Mouse (Mus musculus): ENCODE measurements around the gene Ndufc1.

DNA sequence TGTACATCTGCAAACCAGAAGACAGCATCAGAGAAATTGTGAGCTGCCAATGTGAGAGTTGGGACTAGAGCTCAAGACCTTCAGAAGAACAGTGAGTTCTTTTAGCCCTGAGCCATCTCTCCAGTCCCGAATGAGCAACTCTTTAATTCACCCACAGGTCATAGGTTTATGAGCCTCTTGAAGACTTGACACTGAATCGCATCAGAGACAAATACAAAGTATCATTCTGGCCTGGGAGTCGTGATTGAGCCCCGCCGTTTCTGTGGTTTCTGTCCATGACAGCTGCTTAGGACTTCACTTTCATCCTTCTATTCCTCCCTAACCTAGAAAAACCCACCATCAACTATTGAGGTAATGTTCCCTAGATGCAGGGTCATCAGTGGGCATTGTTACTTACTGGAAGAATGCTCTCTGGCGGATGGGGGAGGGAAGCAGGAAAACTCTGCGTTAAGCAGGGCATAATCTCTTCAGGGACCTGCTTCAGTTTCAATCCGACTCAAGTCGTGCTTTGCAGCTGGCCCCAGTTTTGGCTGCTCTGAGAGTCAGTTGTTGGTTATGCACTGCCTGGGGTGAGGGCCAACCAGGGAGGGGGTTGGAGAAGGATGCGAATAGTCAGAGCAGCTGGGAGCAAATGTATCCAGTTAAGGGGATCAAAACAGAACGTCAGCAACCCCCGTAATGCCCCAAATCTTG is 22.2 kb downstream of the Ndufc1 start:
- TF ChIP-seq CTCF (IDR thresholded peaks at IDR 0.05; ENCODE audit: low read depth) (no peak), EP300 (IDR thresholded peaks at IDR 0.05; ENCODE audit: low read depth) (no peak)

Measured in liver, embryonic 14.5 days (tissue).